Mouse (Mus musculus): Measurements from ENCODE around the gene Thada. TPM values are rescaled to one million over a fixed set of nuclear protein-coding genes. Genes with fewer than 3 reads are reported as not detected.

The Thada gene
- polyA plus RNA-seq, 1 experiment, result 0.72 TPM

- peaks cover 7% of the 10 kb centered on the region for H3K9me3 ChIP-seq
- H3K4me3 ChIP-seq (replicated peaks), result no peak overlapping the region
- H3K36me3 ChIP-seq (replicated peaks; ENCODE audit: low read length), result no peaks in the 10 kb centered on the region
- TF ChIP-seq FLI1 (IDR thresholded peaks at IDR 0.05; ENCODE audit: low read length), result no peak
- no peak for TF ChIP-seq GATA1 (IDR thresholded peaks at IDR 0.05; ENCODE audit: borderline replicate concordance, low read length)
- peaks cover 11% of the 10 kb centered on the region for H3K27me3 ChIP-seq (replicated peaks)
- H3K4me1 ChIP-seq, result peaks cover 9% of the 10 kb centered on the region
These were observed 12.3 kb upstream of the Thada start for GRCm38 (mm10) chr17:84478276-84478675.

- peaks cover 11% of the 10 kb centered on the region for H3K27me3 ChIP-seq (replicated peaks)
- peaks cover 9% of the 10 kb centered on the region for H3K4me1 ChIP-seq
- no peak overlapping the region for H3K4me3 ChIP-seq (replicated peaks)
- TF ChIP-seq FLI1 (IDR thresholded peaks at IDR 0.05; ENCODE audit: low read length) (no peak), GATA1 (IDR thresholded peaks at IDR 0.05; ENCODE audit: borderline replicate concordance, low read length) (no peak)
- H3K36me3 ChIP-seq (replicated peaks; ENCODE audit: low read length), result no peaks in the 10 kb centered on the region
- H3K9me3 ChIP-seq, result peaks cover 7% of the 10 kb centered on the region
These were observed 11.2 kb upstream of the Thada start for GRCm38 (mm10) chr17:84477176-84477575.

GRCm38 (mm10) chr17:84474312-84474711 is 8.3 kb upstream of the Thada start:
- Histone ChIP-seq H3K4me1 (peaks cover 9% of the 10 kb centered on the region), H3K27me3 (replicated peaks) (peaks cover 5% of the 10 kb centered on the region)
- no peak for TF ChIP-seq GATA1 (IDR thresholded peaks at IDR 0.05; ENCODE audit: borderline replicate concordance, low read length)

GRCm38 (mm10) chr17:84435012-84435411 is 31.0 kb downstream of the Thada start:
- Histone ChIP-seq H3K4me3 (replicated peaks) (no peak overlapping the region), H3K36me3 (replicated peaks; ENCODE audit: low read length) (peaks cover 94% of the 10 kb centered on the region), H3K27me3 (replicated peaks) (no peaks in the 10 kb centered on the region), H3K4me1 (no peaks in the 10 kb centered on the region), H3K9me3 (no peaks in the 10 kb centered on the region)
- TF ChIP-seq FLI1 (IDR thresholded peaks at IDR 0.05; ENCODE audit: low read length), result no peak
- TF ChIP-seq GATA1 (IDR thresholded peaks at IDR 0.05; ENCODE audit: borderline replicate concordance, low read length), result no peak

More at GRCm38 (mm10) chr17:84474312-84474711, 8.3 kb upstream of the Thada start:
- H3K9me3 ChIP-seq, result peaks cover 9% of the 10 kb centered on the region
- H3K36me3 ChIP-seq (replicated peaks; ENCODE audit: low read length), result no peaks in the 10 kb centered on the region
- H3K4me3 ChIP-seq (replicated peaks), result no peak overlapping the region

GRCm38 (mm10) chr17:84434233-84434632 is 31.8 kb downstream of the Thada start:
- Histone ChIP-seq H3K4me1 (no peaks in the 10 kb centered on the region), H3K4me3 (replicated peaks) (no peak overlapping the region), H3K9me3 (no peaks in the 10 kb centered on the region), H3K36me3 (replicated peaks; ENCODE audit: low read length) (peaks cover 94% of the 10 kb centered on the region), H3K27me3 (replicated peaks) (no peaks in the 10 kb centered on the region)
- TF ChIP-seq FLI1 (IDR thresholded peaks at IDR 0.05; ENCODE audit: low read length) (no peak), GATA1 (IDR thresholded peaks at IDR 0.05; ENCODE audit: borderline replicate concordance, low read length) (no peak)

- Histone ChIP-seq H3K27me3 (replicated peaks) (no peaks in the 10 kb centered on the region), H3K4me1 (no peaks in the 10 kb centered on the region), H3K4me3 (replicated peaks) (no peak overlapping the region), H3K9me3 (no peaks in the 10 kb centered on the region), H3K36me3 (replicated peaks; ENCODE audit: low read length) (peaks cover 92% of the 10 kb centered on the region)
- TF ChIP-seq FLI1 (IDR thresholded peaks at IDR 0.05; ENCODE audit: low read length) (no peak), GATA1 (IDR thresholded peaks at IDR 0.05; ENCODE audit: borderline replicate concordance, low read length) (no peak)
These were observed 34.0 kb downstream of the Thada start for GRCm38 (mm10) chr17:84431991-84432390.

- Histone ChIP-seq H3K27me3 (replicated peaks) (no peaks in the 10 kb centered on the region), H3K36me3 (replicated peaks; ENCODE audit: low read length) (peaks cover 90% of the 10 kb centered on the region), H3K4me3 (replicated peaks) (no peak overlapping the region), H3K4me1 (peaks cover 16% of the 10 kb centered on the region), H3K9me3 (no peaks in the 10 kb centered on the region)
- no peak for TF ChIP-seq FLI1 (IDR thresholded peaks at IDR 0.05; ENCODE audit: low read length)
- TF ChIP-seq GATA1 (IDR thresholded peaks at IDR 0.05; ENCODE audit: borderline replicate concordance, low read length), result no peak
These were observed 41.7 kb downstream of the Thada start for GRCm38 (mm10) chr17:84424258-84424657.

GRCm38 (mm10) chr17:84422916-84423315 is 43.1 kb downstream of the Thada start:
- H3K4me1 ChIP-seq, result peaks cover 18% of the 10 kb centered on the region
- H3K9me3 ChIP-seq, result no peaks in the 10 kb centered on the region
- TF ChIP-seq FLI1 (IDR thresholded peaks at IDR 0.05; ENCODE audit: low read length) (no peak), GATA1 (IDR thresholded peaks at IDR 0.05; ENCODE audit: borderline replicate concordance, low read length) (no peak)
- H3K27me3 ChIP-seq (replicated peaks), result no peaks in the 10 kb centered on the region
- no peak overlapping the region for H3K4me3 ChIP-seq (replicated peaks)
- H3K36me3 ChIP-seq (replicated peaks; ENCODE audit: low read length), result peaks cover 80% of the 10 kb centered on the region

- Histone ChIP-seq H3K27me3 (replicated peaks) (no peaks in the 10 kb centered on the region), H3K9me3 (no peaks in the 10 kb centered on the region), H3K4me3 (replicated peaks) (no peak overlapping the region), H3K36me3 (replicated peaks; ENCODE audit: low read length) (peaks cover 80% of the 10 kb centered on the region), H3K4me1 (peaks cover 18% of the 10 kb centered on the region)
- TF ChIP-seq GATA1 (IDR thresholded peaks at IDR 0.05; ENCODE audit: borderline replicate concordance, low read length) (no peak), FLI1 (IDR thresholded peaks at IDR 0.05; ENCODE audit: low read length) (no peak)
These were observed 43.8 kb downstream of the Thada start for GRCm38 (mm10) chr17:84422001-84422785.

- Histone ChIP-seq H3K27me3 (replicated peaks) (no peaks in the 10 kb centered on the region), H3K9me3 (no peaks in the 10 kb centered on the region), H3K4me3 (replicated peaks) (no peak overlapping the region), H3K4me1 (peaks cover 18% of the 10 kb centered on the region), H3K36me3 (replicated peaks; ENCODE audit: low read length) (peaks cover 75% of the 10 kb centered on the region)
- TF ChIP-seq FLI1 (IDR thresholded peaks at IDR 0.05; ENCODE audit: low read length) (no peak), GATA1 (IDR thresholded peaks at IDR 0.05; ENCODE audit: borderline replicate concordance, low read length) (no peak)
These were observed 45.0 kb downstream of the Thada start for GRCm38 (mm10) chr17:84421042-84421441.
